Mouse (Mus musculus): ENCODE results near the gene Fuz. TPM values are rescaled to one million over a fixed set of nuclear protein-coding genes. Genes with fewer than 3 reads are reported as not detected.

Gene Fuz
- 18.1 and 19.6 TPM in 2 replicates for polyA plus RNA-seq (2015; fragmentation: Nextera tagmentation; extraction: Ambion mirVana)

DNA sequence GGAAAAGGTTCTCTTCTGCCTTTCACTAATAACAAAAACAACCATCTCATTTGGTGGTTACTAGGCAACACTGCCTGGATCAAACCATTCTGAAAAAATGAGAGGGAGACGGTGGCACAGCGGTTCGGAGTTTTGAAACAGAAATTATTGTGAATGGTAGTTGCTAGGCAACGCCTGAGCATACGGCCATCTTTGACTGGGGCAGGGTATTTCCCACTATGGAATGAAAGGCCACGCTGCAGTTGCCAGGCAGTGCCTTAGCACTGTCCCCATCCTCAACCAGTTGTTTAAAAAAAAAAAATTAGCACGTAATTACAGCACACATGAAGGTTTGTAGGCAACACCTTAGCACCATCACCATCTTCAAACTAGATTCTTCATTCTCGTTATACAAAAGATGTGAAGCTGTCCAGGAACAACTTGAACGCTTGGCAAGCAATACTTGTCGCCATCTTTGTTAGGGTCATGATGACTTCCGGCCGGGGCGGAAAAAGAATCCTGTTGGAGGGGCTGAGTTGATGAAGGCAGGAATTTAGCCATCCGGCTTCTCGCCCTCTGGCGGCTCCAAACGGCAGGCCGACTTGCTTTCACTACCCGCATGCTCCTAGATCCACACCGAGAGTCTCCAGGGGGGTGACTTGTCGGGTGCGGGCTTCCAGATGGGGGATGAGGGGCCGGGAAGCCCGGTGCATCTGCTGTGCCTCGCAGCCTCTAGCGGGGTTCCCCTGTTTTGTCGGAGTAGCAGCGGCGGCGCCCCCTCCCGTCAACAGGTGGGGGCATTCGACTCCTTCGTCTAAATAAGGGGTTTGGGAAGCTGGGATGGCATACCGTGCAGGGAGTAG, at the start of gene Fuz:
Fuz (plus strand) TSS at position 487 of the 842 bp plus-strand sequence.
- Histone ChIP-seq H3K27ac (ENCODE audit: low read depth, low read length) (peak within 1 kb of the TSS; percentile 92), H3K4me1 (ENCODE audit: control insufficient read depth, insufficient read depth, low read depth, low read length) (peaks cover 33% of the 10 kb centered on the region), H3K36me3 (ENCODE audit: control insufficient read depth, insufficient read depth, low read length) (peaks cover 7% of the 10 kb centered on the region), H3K9ac (ENCODE audit: low read depth, low read length) (peak within 1 kb of the TSS; percentile 84), H3K4me3 (ENCODE audit: low read length) (peak within 1 kb of the TSS; percentile 79), H3K27me3 (replicated peaks; ENCODE audit: control insufficient read depth, insufficient read depth, low read length) (no peaks in the 10 kb centered on the region), H3K9me3 (ENCODE audit: control insufficient read depth, low read length) (no peaks in the 10 kb centered on the region), H3K4me2 (ENCODE audit: low read length) (peak within 1 kb of the TSS; percentile 87)
- under 1% methylated on average over 34 of the region's 34 CpGs for WGBS
- peak; percentile 81 for ATAC-seq

GRCm38 (mm10) chr7:44846804-44847203, 49.1 kb upstream of the Fuz start:
- no peak overlapping the region for H3K9ac ChIP-seq (ENCODE audit: low read depth, low read length)
- ATAC-seq, result no peak
- peaks cover 20% of the 10 kb centered on the region for H3K4me1 ChIP-seq (ENCODE audit: control insufficient read depth, insufficient read depth, low read depth, low read length)
- H3K27ac ChIP-seq (ENCODE audit: low read depth, low read length), result no peak overlapping the region
- 90% methylated on average over 7 of the region's 7 CpGs for WGBS
- no peak overlapping the region for H3K4me3 ChIP-seq (ENCODE audit: low read length)
- H3K9me3 ChIP-seq (ENCODE audit: control insufficient read depth, low read length), result no peaks in the 10 kb centered on the region
- peaks cover 3% of the 10 kb centered on the region for H3K27me3 ChIP-seq (replicated peaks; ENCODE audit: control insufficient read depth, insufficient read depth, low read length)
- H3K4me2 ChIP-seq (ENCODE audit: low read length), result no peak overlapping the region
- H3K36me3 ChIP-seq (ENCODE audit: control insufficient read depth, insufficient read depth, low read length), result peaks cover 44% of the 10 kb centered on the region

DNA sequence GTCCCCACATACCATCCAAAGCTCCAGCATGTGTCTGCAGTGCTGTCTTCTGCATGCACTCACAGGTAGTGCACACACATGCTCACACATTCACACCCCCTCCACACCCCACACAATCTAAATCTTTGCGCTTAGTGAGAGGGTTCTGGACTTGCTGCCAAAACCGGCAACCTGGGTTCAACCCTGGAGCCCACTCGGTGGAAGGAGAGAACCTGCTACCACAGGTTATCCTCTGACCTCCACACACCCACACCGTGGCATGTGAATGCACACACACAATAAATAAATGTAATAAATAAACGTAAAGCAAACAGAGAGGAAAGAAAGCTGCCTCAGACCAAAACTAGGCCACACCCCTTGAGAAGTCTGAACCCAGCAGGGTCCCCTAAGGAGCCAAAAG, 48.1 kb upstream of the Fuz start:
- Histone ChIP-seq H3K9me3 (ENCODE audit: control insufficient read depth, low read length) (no peaks in the 10 kb centered on the region), H3K4me1 (ENCODE audit: control insufficient read depth, insufficient read depth, low read depth, low read length) (peaks cover 20% of the 10 kb centered on the region), H3K27me3 (replicated peaks; ENCODE audit: control insufficient read depth, insufficient read depth, low read length) (no peaks in the 10 kb centered on the region), H3K36me3 (ENCODE audit: control insufficient read depth, insufficient read depth, low read length) (peaks cover 35% of the 10 kb centered on the region), H3K4me2 (ENCODE audit: low read length) (peak overlapping the region; percentile 92), H3K9ac (ENCODE audit: low read depth, low read length) (peak overlapping the region; percentile 72), H3K27ac (ENCODE audit: low read depth, low read length) (no peak overlapping the region; the same call in none of the 2 replicates), H3K4me3 (ENCODE audit: low read length) (peak overlapping the region; percentile 72)
- no peak for ATAC-seq
- 80% methylated on average over 5 of the region's 5 CpGs for WGBS

DNA sequence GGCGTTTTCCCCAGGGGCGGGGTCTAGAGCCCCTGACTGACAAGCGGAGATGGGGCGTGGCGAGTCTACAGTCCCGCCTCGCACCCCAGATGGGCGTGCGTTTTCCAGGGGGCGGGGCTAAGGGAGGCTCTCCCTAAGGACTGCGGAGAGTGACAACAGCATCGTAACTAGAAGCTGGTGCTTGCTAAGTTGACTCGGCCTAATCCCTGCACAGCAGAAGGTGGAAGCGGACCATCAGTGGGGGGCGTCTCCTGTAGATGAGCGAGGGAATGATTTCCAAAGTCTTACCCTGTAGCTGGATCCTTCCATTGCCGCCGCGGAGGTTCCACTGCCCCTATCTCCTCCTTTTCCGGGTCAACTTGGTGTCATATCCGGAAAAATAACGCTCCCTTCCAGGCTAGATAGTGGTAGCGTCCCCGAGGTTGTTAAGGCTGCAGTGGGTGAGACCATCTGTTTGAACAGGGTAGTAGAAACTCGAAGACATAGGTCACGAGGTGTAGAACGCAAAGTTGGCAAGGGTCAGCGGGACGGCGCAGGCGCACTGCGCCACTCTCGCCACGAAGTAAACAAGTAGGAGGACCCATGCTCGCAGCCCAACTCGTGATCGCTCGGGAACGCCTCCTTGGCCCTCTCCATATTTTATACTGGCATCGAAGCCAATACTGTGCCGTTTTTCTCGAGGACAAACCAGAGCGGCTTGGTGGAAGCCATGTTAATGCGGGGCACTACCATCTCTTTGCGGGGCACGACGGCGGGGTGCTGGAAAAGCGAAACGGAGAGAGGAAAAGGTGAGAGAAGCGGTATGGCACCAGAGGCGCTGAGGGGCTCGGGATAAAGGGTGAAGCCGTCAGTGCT, 47.1 kb upstream of the Fuz start, which contains the start of the genes Akt1s1 and Tbc1d17:
Akt1s1 (plus strand) TSS at position 431 of the 855 bp plus-strand sequence.
Tbc1d17 (minus strand) TSS at position 519 of the 855 bp plus-strand sequence.
- peak; percentile 89 for ATAC-seq
- Histone ChIP-seq H3K4me3 (ENCODE audit: low read length) (peak within 1 kb of the TSS; percentile 72), H3K27ac (ENCODE audit: low read depth, low read length) (peak within 1 kb of the TSS; percentile 99), H3K9me3 (ENCODE audit: control insufficient read depth, low read length) (no peaks in the 10 kb centered on the region), H3K27me3 (replicated peaks; ENCODE audit: control insufficient read depth, insufficient read depth, low read length) (no peaks in the 10 kb centered on the region), H3K9ac (ENCODE audit: low read depth, low read length) (peak within 1 kb of the TSS; percentile 82), H3K36me3 (ENCODE audit: control insufficient read depth, insufficient read depth, low read length) (peaks cover 29% of the 10 kb centered on the region), H3K4me2 (ENCODE audit: low read length) (peak within 1 kb of the TSS; percentile 92), H3K4me1 (ENCODE audit: control insufficient read depth, insufficient read depth, low read depth, low read length) (peaks cover 27% of the 10 kb centered on the region)
- WGBS, result under 1% methylated on average over 54 of the region's 54 CpGs

- H3K4me3 ChIP-seq (ENCODE audit: low read length), result peak overlapping the region; percentile 72
Measured at GRCm38 (mm10) chr7:44849416-44850111, 46.3 kb upstream of the Fuz start.

DNA sequence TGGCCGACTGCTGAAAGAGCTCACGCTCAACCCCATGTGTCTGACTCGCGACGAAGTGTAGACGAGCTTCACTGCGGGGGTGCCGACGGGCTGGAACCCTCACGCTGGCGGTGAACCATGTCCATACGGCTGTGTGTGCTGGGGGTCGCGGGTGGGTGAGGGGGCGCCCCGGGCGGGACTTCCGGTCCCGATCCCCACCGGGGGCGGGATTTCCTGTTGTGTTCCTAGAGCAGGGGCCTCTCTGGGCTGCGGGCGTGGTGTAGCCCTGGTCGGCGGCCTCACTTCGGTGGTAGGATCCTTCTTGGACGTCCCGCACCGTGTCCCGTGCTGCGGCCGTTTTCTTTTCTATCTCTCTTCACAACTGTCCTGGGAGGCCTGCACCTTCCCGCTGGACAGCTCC, 45.7 kb upstream of the Fuz start:
- H3K4me1 ChIP-seq (ENCODE audit: control insufficient read depth, insufficient read depth, low read depth, low read length), result peaks cover 30% of the 10 kb centered on the region
- peak overlapping the region; percentile 72 for H3K4me3 ChIP-seq (ENCODE audit: low read length)
- H3K27ac ChIP-seq (ENCODE audit: low read depth, low read length), result peak overlapping the region; percentile 99
- WGBS, result under 1% methylated on average over 33 of the region's 33 CpGs
- H3K9me3 ChIP-seq (ENCODE audit: control insufficient read depth, low read length), result no peaks in the 10 kb centered on the region
- no peaks in the 10 kb centered on the region for H3K27me3 ChIP-seq (replicated peaks; ENCODE audit: control insufficient read depth, insufficient read depth, low read length)
- H3K36me3 ChIP-seq (ENCODE audit: control insufficient read depth, insufficient read depth, low read length), result peaks cover 16% of the 10 kb centered on the region
- H3K4me2 ChIP-seq (ENCODE audit: low read length), result peak overlapping the region; percentile 92
- H3K9ac ChIP-seq (ENCODE audit: low read depth, low read length), result peak overlapping the region; percentile 82
- peak; percentile 52 for ATAC-seq

More at GRCm38 (mm10) chr7:44849416-44850111, 46.3 kb upstream of the Fuz start:
- Histone ChIP-seq H3K36me3 (ENCODE audit: control insufficient read depth, insufficient read depth, low read length) (peaks cover 22% of the 10 kb centered on the region), H3K4me2 (ENCODE audit: low read length) (peak overlapping the region; percentile 92), H3K4me1 (ENCODE audit: control insufficient read depth, insufficient read depth, low read depth, low read length) (peaks cover 30% of the 10 kb centered on the region), H3K27me3 (replicated peaks; ENCODE audit: control insufficient read depth, insufficient read depth, low read length) (no peaks in the 10 kb centered on the region), H3K27ac (ENCODE audit: low read depth, low read length) (peak overlapping the region; percentile 99), H3K9ac (ENCODE audit: low read depth, low read length) (peak overlapping the region; percentile 82), H3K9me3 (ENCODE audit: control insufficient read depth, low read length) (no peaks in the 10 kb centered on the region)
- under 1% methylated on average over 41 of the region's 41 CpGs for WGBS
- ATAC-seq, result peak; percentile 74

GRCm38 (mm10) chr7:44850789-44851624, 44.9 kb upstream of the Fuz start:
- no peak for ATAC-seq
- peaks cover 30% of the 10 kb centered on the region for H3K4me1 ChIP-seq (ENCODE audit: control insufficient read depth, insufficient read depth, low read depth, low read length)

More at GRCm38 (mm10) chr7:44850789-44851624, 44.9 kb upstream of the Fuz start:
- Histone ChIP-seq H3K9me3 (ENCODE audit: control insufficient read depth, low read length) (no peaks in the 10 kb centered on the region), H3K36me3 (ENCODE audit: control insufficient read depth, insufficient read depth, low read length) (peaks cover 8% of the 10 kb centered on the region; the same call in 1 of the 2 replicates), H3K27me3 (replicated peaks; ENCODE audit: control insufficient read depth, insufficient read depth, low read length) (no peaks in the 10 kb centered on the region), H3K4me2 (ENCODE audit: low read length) (peak overlapping the region; percentile 92), H3K9ac (ENCODE audit: low read depth, low read length) (peak overlapping the region; percentile 82), H3K27ac (ENCODE audit: low read depth, low read length) (peak overlapping the region; percentile 99), H3K4me3 (ENCODE audit: low read length) (peak overlapping the region; percentile 72)
- WGBS, result 81% methylated on average over 8 of the region's 8 CpGs
